Mouse (Mus musculus) ovary, adult 18-20 months (tissue): ENCODE results near the gene Ddost.

Source experiments
- DNase-seq: peaks from one replicate; pipeline ENCODE4 v3.0.0; 2022; ENCODE audit warnings: low spot score, mixed read lengths

The Ddost gene

GRCm38 (mm10) chr4:138337341-138337740 lies 32.8 kb downstream of the Ddost start:
- DNase-seq: no peak

GRCm38 (mm10) chr4:138339963-138340362 lies 35.4 kb downstream of the Ddost start:
- no peak for DNase-seq

- DNase-seq: no peak
Measured at GRCm38 (mm10) chr4:138341393-138341792, 36.9 kb downstream of the Ddost start.

GRCm38 (mm10) chr4:138342048-138342447 lies 37.5 kb downstream of the Ddost start:
- DNase-seq: no peak

GRCm38 (mm10) chr4:138342778-138343177 lies 38.2 kb downstream of the Ddost start:
- DNase-seq: no peak

GRCm38 (mm10) chr4:138343341-138343837 lies 38.9 kb downstream of the Ddost start:
- DNase-seq: no peak

GRCm38 (mm10) chr4:138344891-138345545 lies 40.5 kb downstream of the Ddost start:
- DNase-seq: no peak

GRCm38 (mm10) chr4:138347280-138347679 lies 42.8 kb downstream of the Ddost start:
- no peak for DNase-seq

- DNase-seq: no peak
Measured at GRCm38 (mm10) chr4:138348716-138349115, 44.2 kb downstream of the Ddost start.

- DNase-seq: no peak
Measured at GRCm38 (mm10) chr4:138351821-138352220, 47.3 kb downstream of the Ddost start.

GRCm38 (mm10) chr4:138352692-138353091 lies 48.2 kb downstream of the Ddost start:
- no peak for DNase-seq

GRCm38 (mm10) chr4:138353438-138354171 lies 49.1 kb downstream of the Ddost start:
- DNase-seq: no peak

GRCm38 (mm10) chr4:138355496-138355895 lies 51.0 kb downstream of the Ddost start:
- DNase-seq: no peak

GRCm38 (mm10) chr4:138356141-138356540 lies 51.6 kb downstream of the Ddost start:
- DNase-seq: no peak

GRCm38 (mm10) chr4:138356551-138356950 lies 52.0 kb downstream of the Ddost start:
- no peak for DNase-seq

GRCm38 (mm10) chr4:138358176-138358575 lies 53.6 kb downstream of the Ddost start:
- no peak for DNase-seq

GRCm38 (mm10) chr4:138361370-138361821 lies 56.9 kb downstream of the Ddost start:
- no peak for DNase-seq
